8 mouse cellular contexts compared by ENCODE assay signal in genomic region chr12:102757689-102758402, GRCm38 (mm10). TPM values are rescaled to one million over a fixed set of nuclear protein-coding genes. Genes with fewer than 3 reads are reported as not detected.
A peak's percentile ranks its signal among the peaks of the same experiment; 100 is the strongest.
DNase-seq lines count a peak whose midpoint lies in the region; ATAC-seq and TF ChIP-seq lines count a peak whose summit lies in the region.

TSS of gene Gm28051 (minus strand) at chr12:102757765.
TSS of gene Gon7 (minus strand) at chr12:102757803.
TSS of gene Ubr7 (plus strand) at chr12:102757967.

- H3K9me3 ChIP-seq in heart, embryonic 12.5 days (replicated peaks), result no peaks in the 10 kb centered on the region
- H3K9me3 ChIP-seq in kidney, postnatal 0 days (replicated peaks; ENCODE audit: low read length), result no peaks in the 10 kb centered on the region
- no peaks in the 10 kb centered on the region for H3K9me3 ChIP-seq in liver, embryonic 11.5 days (ENCODE audit: control insufficient read depth, low read length)
- no peaks in the 10 kb centered on the region for H3K9me3 ChIP-seq in stomach, embryonic 14.5 days (ENCODE audit: control insufficient read depth, low read depth, low read length)

- WGBS in heart, embryonic 12.5 days, result 0% methylated on average over 73 of the region's 73 CpGs
- WGBS in kidney, postnatal 0 days, result 0% methylated on average over 69 of the region's 73 CpGs
- under 1% methylated on average over 73 of the region's 73 CpGs for WGBS in liver, embryonic 11.5 days
- under 1% methylated on average over 73 of the region's 73 CpGs for WGBS in stomach, embryonic 14.5 days

- peak within 1 kb of the TSS; percentile 82 for H3K27ac ChIP-seq in heart, embryonic 12.5 days (ENCODE audit: poor library complexity, severe bottlenecking)
- H3K27ac ChIP-seq in kidney, postnatal 0 days, result peak within 1 kb of the TSS; percentile 89
- H3K27ac ChIP-seq in liver, embryonic 11.5 days (ENCODE audit: low read depth, low read length), result peak within 1 kb of the TSS; percentile 79
- peak within 1 kb of the TSS; percentile 84 for H3K27ac ChIP-seq in stomach, embryonic 14.5 days (ENCODE audit: low read length)

- peaks cover 13% of the 10 kb centered on the region; the same call in 1 of the 2 replicates for H3K36me3 ChIP-seq in heart, embryonic 12.5 days
- no peaks in the 10 kb centered on the region for H3K36me3 ChIP-seq in kidney, postnatal 0 days (ENCODE audit: insufficient read depth, low read length)
- no peaks in the 10 kb centered on the region; the same call in 1 of the 2 replicates for H3K36me3 ChIP-seq in liver, embryonic 11.5 days (ENCODE audit: control insufficient read depth, insufficient read depth, low read length)
- H3K36me3 ChIP-seq in stomach, embryonic 14.5 days (ENCODE audit: control insufficient read depth, insufficient read depth, low read length), result peaks cover 4% of the 10 kb centered on the region; the same call in 1 of the 2 replicates

- DNase-seq in CD4-positive helper T cell, adult 2 months (ENCODE audit: low read depth, low spot score), result peak; percentile 97
- DNase-seq in brain, embryonic 18.5 days (ENCODE audit: low read depth, low spot score), result peak; percentile 94
- peak; percentile 98 for DNase-seq in kidney, postnatal 0 days (ENCODE audit: low spot score)
- peak; percentile 98 for DNase-seq in liver, embryonic 11.5 days (ENCODE audit: low spot score)
- DNase-seq in naive thymus-derived CD4-positive, alpha-beta T cell, adult 2 months (ENCODE audit: low read depth), result peak; percentile 97

- H3K4me2 ChIP-seq in heart, embryonic 12.5 days, result peak within 1 kb of the TSS; percentile 82
- peak within 1 kb of the TSS; percentile 81 for H3K4me2 ChIP-seq in kidney, postnatal 0 days (ENCODE audit: low read length)
- H3K4me2 ChIP-seq in liver, embryonic 11.5 days, result peak within 1 kb of the TSS; percentile 82
- peak within 1 kb of the TSS; percentile 93 for H3K4me2 ChIP-seq in stomach, embryonic 14.5 days (replicated peaks; ENCODE audit: low read depth, low read length)

- H3K4me3 ChIP-seq in heart, embryonic 12.5 days, result peak within 1 kb of the TSS; percentile 79
- peak within 1 kb of the TSS; percentile 78 for H3K4me3 ChIP-seq in kidney, postnatal 0 days (replicated peaks; ENCODE audit: low read depth, low read length)
- H3K4me3 ChIP-seq in liver, embryonic 11.5 days (ENCODE audit: low read depth, low read length), result peak within 1 kb of the TSS; percentile 84
- peak within 1 kb of the TSS; percentile 92 for H3K4me3 ChIP-seq in stomach, embryonic 14.5 days (ENCODE audit: low read depth, low read length)

- peak; percentile 66 for TF ChIP-seq CTCF in kidney, postnatal 0 days (IDR thresholded peaks at IDR 0.05; ENCODE audit: low read depth)

- H3K27me3 ChIP-seq in heart, embryonic 12.5 days (replicated peaks), result no peaks in the 10 kb centered on the region
- no peaks in the 10 kb centered on the region for H3K27me3 ChIP-seq in kidney, postnatal 0 days (ENCODE audit: insufficient read depth, low read length)
- no peaks in the 10 kb centered on the region for H3K27me3 ChIP-seq in liver, embryonic 11.5 days (replicated peaks; ENCODE audit: control insufficient read depth, insufficient read depth, low read length)
- no peaks in the 10 kb centered on the region for H3K27me3 ChIP-seq in stomach, embryonic 14.5 days (ENCODE audit: control insufficient read depth, insufficient read depth, low read length)

- ATAC-seq in erythroid progenitor cell, adult 5-6 weeks (replicated peaks; ENCODE audit: low FRiP score, poor library complexity, severe bottlenecking), result peak; percentile 98
- ATAC-seq in heart, embryonic 12.5 days (ENCODE audit: insufficient number of reproducible peaks, low FRiP score), result peak; percentile 97
- ATAC-seq in kidney, postnatal 0 days (replicated peaks; ENCODE audit: low FRiP score, low read depth), result peak; percentile 97
- ATAC-seq in liver, embryonic 11.5 days (replicated peaks; ENCODE audit: low FRiP score), result peak; percentile 91
- ATAC-seq in stomach, embryonic 14.5 days (ENCODE audit: insufficient number of reproducible peaks, insufficient read depth, low FRiP score, low read depth), result peak; percentile 97

- peak within 1 kb of the TSS; percentile 79 for H3K9ac ChIP-seq in heart, embryonic 12.5 days
- peak within 1 kb of the TSS; percentile 71 for H3K9ac ChIP-seq in kidney, postnatal 0 days (ENCODE audit: low read depth, low read length)
- H3K9ac ChIP-seq in liver, embryonic 11.5 days (ENCODE audit: low read depth, low read length), result peak within 1 kb of the TSS; percentile 88
- peak within 1 kb of the TSS; percentile 76 for H3K9ac ChIP-seq in stomach, embryonic 14.5 days (replicated peaks; ENCODE audit: low read depth, low read length)

- H3K4me1 ChIP-seq in heart, embryonic 12.5 days (replicated peaks), result peaks cover 27% of the 10 kb centered on the region
- H3K4me1 ChIP-seq in kidney, postnatal 0 days (replicated peaks; ENCODE audit: insufficient read depth, low read length), result peaks cover 11% of the 10 kb centered on the region
- peaks cover 2% of the 10 kb centered on the region; the same call in 1 of the 2 replicates for H3K4me1 ChIP-seq in liver, embryonic 11.5 days (replicated peaks; ENCODE audit: control insufficient read depth, insufficient read depth, low read length)
- H3K4me1 ChIP-seq in stomach, embryonic 14.5 days (ENCODE audit: control insufficient read depth, insufficient read depth, low read length), result peaks cover 15% of the 10 kb centered on the region

RNA-seq across cellular contexts. Expression of gene Gm28051, which starts in this region (rescaled TPM):
- not detected in 2 replicates for total RNA-seq in erythroid progenitor cell, adult 5-6 weeks (2015; ENCODE audit: low replicate concordance)
- not detected in 2 replicates for total RNA-seq in erythroid progenitor cell, adult 5-6 weeks (2017; ENCODE audit: low replicate concordance)
- not detected in 2 replicates for polyA plus RNA-seq in heart, embryonic 12.5 days (2016; fragmentation: Nextera tagmentation; extraction: Ambion mirVana)
- polyA plus RNA-seq in kidney, postnatal 0 days (2015; fragmentation: Nextera tagmentation; extraction: Ambion mirVana), result 0.57 TPM in 1 of 2 replicates, not detected in the other
- polyA plus RNA-seq in liver, embryonic 11.5 days (2014; fragmentation: Nextera tagmentation; extraction: Ambion mirVana), result not detected in 2 replicates
- not detected in 2 replicates for polyA plus RNA-seq in stomach, embryonic 14.5 days (2014; fragmentation: Nextera tagmentation; extraction: Ambion mirVana)

RNA-seq across cellular contexts. Expression of gene Gon7, which starts in this region (rescaled TPM):
- total RNA-seq in erythroid progenitor cell, adult 5-6 weeks (2015; ENCODE audit: low replicate concordance), result 10.5 and 17.2 TPM in 2 replicates
- 7.3 and 15.9 TPM in 2 replicates for total RNA-seq in erythroid progenitor cell, adult 5-6 weeks (2017; ENCODE audit: low replicate concordance)
- 24.4 and 25.2 TPM in 2 replicates for polyA plus RNA-seq in heart, embryonic 12.5 days (2016; fragmentation: Nextera tagmentation; extraction: Ambion mirVana)
- polyA plus RNA-seq in kidney, postnatal 0 days (2015; fragmentation: Nextera tagmentation; extraction: Ambion mirVana), result 22.2 and 23.1 TPM in 2 replicates
- polyA plus RNA-seq in liver, embryonic 11.5 days (2014; fragmentation: Nextera tagmentation; extraction: Ambion mirVana), result 31.0 and 36.8 TPM in 2 replicates
- 28.2 and 29.6 TPM in 2 replicates for polyA plus RNA-seq in stomach, embryonic 14.5 days (2014; fragmentation: Nextera tagmentation; extraction: Ambion mirVana)

RNA-seq across cellular contexts. Expression of gene Ubr7, which starts in this region (rescaled TPM):
- total RNA-seq in erythroid progenitor cell, adult 5-6 weeks (2015; ENCODE audit: low replicate concordance), result 15.5 and 16.6 TPM in 2 replicates
- 13.8 and 24.4 TPM in 2 replicates for total RNA-seq in erythroid progenitor cell, adult 5-6 weeks (2017; ENCODE audit: low replicate concordance)
- polyA plus RNA-seq in heart, embryonic 12.5 days (2016; fragmentation: Nextera tagmentation; extraction: Ambion mirVana), result 34.7 and 35.1 TPM in 2 replicates
- polyA plus RNA-seq in kidney, postnatal 0 days (2015; fragmentation: Nextera tagmentation; extraction: Ambion mirVana), result 30.8 and 32.4 TPM in 2 replicates
- polyA plus RNA-seq in liver, embryonic 11.5 days (2014; fragmentation: Nextera tagmentation; extraction: Ambion mirVana), result 53.3 and 57.2 TPM in 2 replicates
- polyA plus RNA-seq in stomach, embryonic 14.5 days (2014; fragmentation: Nextera tagmentation; extraction: Ambion mirVana), result 45.5 and 45.9 TPM in 2 replicates

Comparison
In these comparisons a context has a peak if more than half of its experiments do, and no peak if none do; other contexts are left out.
1. Peak in every context shown above with its lines: DNase-seq, ATAC-seq, H3K4me3 ChIP-seq and H3K27ac ChIP-seq.